Mouse (Mus musculus): ENCODE data around the gene Klc4.

DNA sequence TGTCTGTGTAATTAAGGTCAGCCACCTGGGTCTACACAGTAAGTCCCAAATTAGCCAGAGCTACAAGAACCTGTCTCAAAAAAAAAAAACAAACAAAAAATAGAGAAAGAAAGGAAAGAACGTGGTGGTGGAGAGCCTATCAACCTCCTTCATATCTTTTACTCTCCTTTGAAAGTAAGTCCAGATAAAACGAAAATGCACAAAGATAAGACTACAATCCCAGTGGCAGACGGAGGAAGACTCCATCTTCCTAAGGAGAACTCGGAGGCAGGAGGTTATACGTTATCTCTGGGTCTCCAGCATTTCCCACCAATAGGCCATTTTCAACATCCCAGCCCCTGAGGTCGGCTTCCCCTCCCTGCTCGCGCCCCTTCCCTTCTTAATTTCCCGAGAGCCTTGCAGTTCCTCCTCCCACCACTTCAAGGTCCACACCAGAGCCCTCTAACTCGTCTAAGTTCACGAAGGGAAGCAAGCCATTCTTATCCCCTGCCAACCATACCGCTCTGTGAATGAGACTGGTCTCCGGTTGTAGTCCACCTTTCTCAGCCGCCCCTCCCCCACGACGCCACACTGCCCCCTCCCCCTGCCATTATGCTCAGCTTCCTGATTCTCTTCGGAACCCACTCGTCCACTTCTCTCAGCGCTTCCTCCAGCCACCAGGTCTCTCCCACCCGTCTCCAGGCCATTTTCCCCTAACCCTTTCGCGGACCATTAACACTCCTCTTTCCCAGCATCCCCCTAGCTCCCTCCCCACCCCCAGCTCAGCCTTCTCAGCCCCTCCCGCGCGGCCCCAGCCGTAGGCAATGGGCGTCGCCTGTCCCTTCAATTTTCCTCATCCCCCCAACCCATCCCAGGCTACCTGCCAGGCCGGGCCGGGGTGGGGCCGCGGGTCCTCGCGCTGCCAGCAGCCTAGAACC, 34.3 kb upstream of the Klc4 start:
- TF ChIP-seq CTCF (IDR thresholded peaks at IDR 0.05; ENCODE audit: low read depth) (peak; percentile 51), EP300 (IDR thresholded peaks at IDR 0.05; ENCODE audit: low read depth) (no peak)
